Mouse (Mus musculus) brain, embryonic 14.5 days (tissue): ENCODE measurements at regions not wholly inside any gene's neighbourhood (a gene's known extent, or its start where the extent isn't known, plus 50 kb on each side); places are given as distances from the start of the nearest gene placed in this dataset.

Source experiments
- CTCF ChIP-seq: fragments of 200-500 bp; IDR thresholded peaks from 2 replicates; pipeline ENCODE4 v1.5.1; 2012; ENCODE audit warnings: inconsistent platforms, mild to moderate bottlenecking, moderate library complexity, borderline replicate concordance; ENCODE audit not compliant: insufficient read depth, insufficient read length; ENCODE audit errors: extremely low read depth
- POLR2A ChIP-seq: fragments of 200-500 bp; IDR thresholded peaks from 2 replicates; pipeline ENCODE4 v1.6.1; 2012; ENCODE audit warnings: mild to moderate bottlenecking, inconsistent platforms, borderline replicate concordance; ENCODE audit not compliant: poor library complexity, insufficient read depth, insufficient read length, severe bottlenecking; ENCODE audit errors: extremely low read depth

DNA sequence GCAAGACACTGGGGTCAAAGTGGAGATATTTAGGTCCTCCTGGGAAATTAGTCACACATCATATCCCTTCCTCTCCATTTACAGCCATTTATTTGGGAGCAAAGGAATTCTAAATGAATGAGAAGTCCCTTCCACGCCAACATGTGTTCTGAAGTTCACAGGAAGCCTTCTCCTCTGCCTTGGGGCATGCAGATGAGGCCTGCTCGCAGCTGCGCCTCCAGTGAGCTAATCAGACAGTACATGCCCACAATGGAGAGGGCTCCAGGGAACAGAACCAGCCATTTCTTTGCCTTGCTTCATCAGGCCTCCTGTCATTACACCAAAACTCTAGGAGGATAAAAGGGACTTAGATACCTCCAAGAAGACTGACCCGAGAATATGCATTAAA is 71.9 kb upstream of the Thbs1 start:
- TF ChIP-seq POLR2A: no peak
- no peak for TF ChIP-seq CTCF
